Mouse (Mus musculus): ENCODE data around the gene Rcc1.

The Rcc1 gene

DNA sequence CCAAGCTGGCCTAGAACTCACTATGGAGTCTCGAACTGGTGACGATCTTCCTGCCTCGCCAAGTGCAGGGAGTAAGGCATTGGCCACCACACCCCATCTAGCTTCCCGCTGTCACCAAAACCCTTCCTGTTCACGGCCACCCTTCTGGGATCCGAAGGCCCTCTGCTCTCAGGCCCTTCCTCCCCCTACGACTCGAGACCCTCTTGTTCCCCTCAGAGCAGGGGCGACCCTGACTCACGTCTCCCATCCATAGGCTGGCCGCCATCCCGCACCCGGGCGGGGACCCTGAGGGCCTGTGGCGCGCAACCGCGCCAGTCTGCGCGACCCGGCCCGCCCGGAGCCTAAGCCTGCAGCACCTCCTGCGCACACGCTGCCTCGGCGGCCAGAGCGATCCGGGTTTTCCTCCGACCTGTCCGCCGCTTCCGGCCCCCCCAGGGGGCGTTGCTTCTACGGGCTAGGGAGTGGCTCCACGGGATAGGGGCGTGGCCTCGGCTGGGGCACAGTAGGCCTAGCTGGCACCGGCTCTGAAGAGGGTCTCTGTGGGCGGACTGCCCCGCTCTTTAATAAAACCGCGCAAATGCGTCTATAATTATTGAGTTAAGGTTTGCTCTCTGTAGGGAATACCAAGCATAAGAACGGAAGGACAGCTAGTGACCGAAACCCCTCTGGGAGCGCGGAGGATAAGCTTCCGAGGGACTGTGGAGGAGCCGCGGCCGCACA, 24.1 kb downstream of the Rcc1 start, which contains the start of gene Trnau1ap:
TSS of gene Trnau1ap (minus strand) at position 424 of the 720 bp plus-strand sequence.
- intact Hi-C loops (cut with DNase I), result no loop called here

GRCm38 (mm10) chr4:132328391-132328982, 24.9 kb downstream of the Rcc1 start:
- intact Hi-C loops (cut with DNase I), result no loop called here

GRCm38 (mm10) chr4:132326481-132326880, 26.9 kb downstream of the Rcc1 start:
- intact Hi-C loops (cut with DNase I), result no loop called here

DNA sequence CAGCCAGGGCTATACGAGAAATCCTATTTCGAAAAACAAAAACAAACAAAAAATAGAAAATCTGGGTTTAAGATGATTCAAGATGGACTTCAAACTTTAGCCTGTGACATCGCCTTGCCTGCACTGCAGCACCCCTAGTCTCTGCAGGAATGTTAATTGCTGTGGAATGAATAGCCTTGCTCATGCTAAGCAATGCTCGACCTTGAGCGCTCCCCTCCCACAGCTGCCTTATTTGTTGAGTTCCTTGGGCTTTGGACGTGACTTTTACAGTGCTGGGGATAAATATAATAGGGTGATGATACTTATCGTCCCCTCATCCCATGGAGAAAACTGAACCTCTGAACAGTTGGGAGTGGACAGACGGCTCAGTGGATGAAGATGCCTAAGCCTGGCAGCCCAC, 37.7 kb downstream of the Rcc1 start:
- intact Hi-C loops (cut with DNase I), result no loop called here

GRCm38 (mm10) chr4:132312627-132313026, 40.8 kb downstream of the Rcc1 start:
- intact Hi-C loops (cut with DNase I), result loop anchor here (5.0 kb wide), 1 partner anchor 35 kb away; no protein-coding TSS in a partner anchor

- intact Hi-C loops (cut with DNase I), result loop anchor here (5.0 kb wide), 1 partner anchor 36 kb away; no protein-coding TSS in a partner anchor
Measured at GRCm38 (mm10) chr4:132311801-132312200, 41.6 kb downstream of the Rcc1 start.

- intact Hi-C loops (cut with DNase I), result loop anchor here (5.0 kb wide), 1 partner anchor 36 kb away; no protein-coding TSS in a partner anchor
Measured at GRCm38 (mm10) chr4:132311209-132311608, 42.2 kb downstream of the Rcc1 start.

GRCm38 (mm10) chr4:132309849-132310472, 43.4 kb downstream of the Rcc1 start:
- intact Hi-C loops (cut with DNase I), result loop anchor here (5.0 to 10.0 kb wide), 2 partner anchors 37 to 205 kb away; partner anchors contain the start of gene Sesn2

DNA sequence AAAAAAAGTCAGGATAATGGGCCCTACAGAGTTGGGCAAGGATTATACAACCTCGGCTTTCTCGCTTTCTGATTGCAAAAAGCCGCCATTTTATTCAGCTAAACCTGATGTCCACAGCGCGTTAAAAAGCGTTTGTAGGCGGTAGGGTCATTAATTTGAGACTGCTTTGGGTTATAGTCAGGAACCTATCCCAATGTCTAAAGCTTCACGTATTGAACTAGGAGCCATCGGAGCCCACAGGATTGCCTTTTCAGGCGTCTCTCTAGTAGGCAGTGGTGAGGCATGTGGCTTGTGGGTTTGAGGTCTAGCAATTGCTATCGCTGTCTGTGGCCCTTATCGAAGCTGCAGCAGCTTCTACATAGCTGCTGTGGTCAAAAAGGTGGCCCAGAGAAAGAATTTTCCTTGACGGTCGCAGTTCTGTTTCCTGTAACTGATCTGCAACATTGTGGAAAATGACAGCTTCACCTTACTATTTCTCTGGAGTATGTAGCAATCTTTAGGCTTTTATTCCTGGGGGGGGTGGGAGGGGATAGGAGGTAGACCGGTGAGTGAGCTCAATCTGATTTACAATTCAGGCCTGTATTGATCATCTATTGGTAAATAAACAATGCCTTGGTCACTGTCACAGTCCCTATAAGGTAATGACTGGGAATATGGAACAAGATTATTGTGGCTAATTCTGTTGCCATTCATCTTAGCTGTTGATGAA, 44.1 kb downstream of the Rcc1 start:
- intact Hi-C loops (cut with DNase I), result loop anchor here (10.0 kb wide), 1 partner anchor 206 kb away; the partner anchor contains the start of gene Sesn2

DNA sequence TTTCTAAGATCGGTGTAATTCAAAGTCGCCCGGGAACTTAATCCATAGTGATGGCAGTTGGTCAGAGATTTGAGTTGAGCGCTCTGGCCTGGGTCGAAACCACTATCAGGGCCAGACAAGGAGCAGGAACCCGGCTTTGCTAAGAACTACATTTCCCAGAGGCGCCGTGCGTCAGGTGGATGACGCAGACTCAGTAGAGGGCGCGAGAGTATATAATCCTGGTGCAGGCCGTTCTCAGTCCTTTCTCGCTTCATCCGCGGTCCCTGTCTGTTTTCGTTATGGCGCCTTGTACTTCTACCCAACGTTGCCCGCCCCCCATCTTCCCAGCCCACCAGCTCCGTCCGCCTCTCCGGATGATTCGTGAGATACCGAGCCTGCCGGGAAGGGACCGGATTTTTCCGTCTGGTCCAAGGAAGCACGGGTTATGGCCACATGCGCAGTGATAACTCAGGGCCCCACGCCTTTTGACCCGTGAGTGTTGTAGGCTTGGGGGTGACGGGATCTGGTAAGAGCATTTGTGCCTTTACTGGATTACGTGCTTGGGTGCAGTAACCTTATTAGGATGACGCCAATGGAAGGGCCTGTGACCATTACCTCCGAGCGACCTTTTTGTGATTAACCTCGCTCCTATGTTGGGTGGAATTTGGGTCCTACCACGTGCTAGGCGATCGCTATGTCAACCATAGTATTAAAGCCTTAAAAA, 44.8 kb downstream of the Rcc1 start:
- intact Hi-C loops (cut with DNase I), result loop anchor here (10.0 kb wide), 1 partner anchor 206 kb away; the partner anchor contains the start of gene Sesn2

DNA sequence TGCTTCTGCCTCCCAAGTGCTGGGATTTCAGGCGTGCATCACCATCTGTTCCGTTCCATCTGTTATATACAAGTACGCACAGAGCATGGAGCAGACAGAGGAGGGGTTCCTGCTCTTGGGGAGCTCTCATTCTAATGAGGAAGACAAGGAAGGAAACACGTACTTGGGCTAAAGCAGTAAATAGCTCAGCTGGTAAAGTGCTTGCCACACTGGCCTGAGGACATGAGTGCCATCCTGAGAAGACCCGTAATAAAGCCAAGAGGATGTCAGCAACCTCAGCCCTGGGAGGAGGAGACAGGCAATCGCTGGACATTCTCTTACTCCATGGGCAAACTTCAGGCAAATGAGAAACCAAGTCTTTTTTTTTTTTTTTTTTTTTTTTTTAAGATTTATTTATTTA, 47.4 kb downstream of the Rcc1 start:
- intact Hi-C loops (cut with DNase I), result loop anchor here (10.0 kb wide), 1 partner anchor 209 kb away; the partner anchor contains the start of gene Sesn2

- intact Hi-C loops (cut with DNase I), result loop anchor here (10.0 kb wide), 1 partner anchor 210 kb away; the partner anchor contains the start of gene Sesn2
Measured at GRCm38 (mm10) chr4:132305276-132305675, 48.1 kb downstream of the Rcc1 start.

- intact Hi-C loops (cut with DNase I), result loop anchor here (10.0 kb wide), 1 partner anchor 211 kb away; the partner anchor contains the start of gene Sesn2
Measured at GRCm38 (mm10) chr4:132303484-132303883, 49.9 kb downstream of the Rcc1 start.

- intact Hi-C loops (cut with DNase I), result loop anchor here (10.0 kb wide), 1 partner anchor 212 kb away; the partner anchor contains the start of gene Sesn2
Measured at GRCm38 (mm10) chr4:132302939-132303479, 50.4 kb downstream of the Rcc1 start, which contains the start of gene Rab42. TSS of gene Rab42 (minus strand) at chr4:132303385.

GRCm38 (mm10) chr4:132301965-132302938, 51.2 kb downstream of the Rcc1 start:
- intact Hi-C loops (cut with DNase I), result loop anchor here (10.0 kb wide), 1 partner anchor 213 kb away; the partner anchor contains the start of gene Sesn2

GRCm38 (mm10) chr4:132301486-132301885, 51.9 kb downstream of the Rcc1 start:
- intact Hi-C loops (cut with DNase I), result loop anchor here (10.0 kb wide), 1 partner anchor 213 kb away; the partner anchor contains the start of gene Sesn2

DNA sequence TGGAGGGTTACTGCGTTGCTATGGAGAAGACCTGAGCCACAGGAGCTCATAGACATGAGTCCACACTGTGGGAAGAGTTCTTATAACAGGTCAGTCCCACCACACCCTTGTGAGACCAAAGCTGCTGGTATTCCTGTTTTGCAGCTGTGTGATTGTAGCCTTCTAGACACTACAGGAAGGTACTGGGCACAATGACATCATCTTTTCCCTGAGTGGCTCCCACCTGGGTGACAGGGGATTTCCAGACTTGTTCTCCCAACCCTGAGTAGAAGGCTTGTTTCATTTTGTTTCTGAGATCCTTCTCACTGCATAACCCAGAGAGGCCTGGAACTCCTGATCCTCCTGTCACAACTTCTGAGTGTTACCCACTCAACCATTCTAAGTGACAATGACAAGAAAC, 53.6 kb downstream of the Rcc1 start:
- intact Hi-C loops (cut with DNase I), result loop anchor here (10.0 kb wide), 2 partner anchors 115 to 215 kb away; partner anchors contain the start of gene Sesn2

- intact Hi-C loops (cut with DNase I), result loop anchor here (10.0 kb wide), 1 partner anchor 119 kb away; no protein-coding TSS in a partner anchor
Measured at GRCm38 (mm10) chr4:132295696-132296390, 57.6 kb downstream of the Rcc1 start.
